Mouse (Mus musculus) lung, postnatal 0 days (tissue): ENCODE data around the gene Rpp14.

Source experiments
- CTCF ChIP-seq: IDR thresholded peaks from 2 replicates; pipeline ENCODE4 v1.5.1; 2016; ENCODE audit warnings: antibody characterized with exemption, mild to moderate bottlenecking
- EP300 ChIP-seq: IDR thresholded peaks from 2 replicates; pipeline ENCODE4 v1.6.1; 2016; ENCODE audit warnings: antibody characterized with exemption, mild to moderate bottlenecking, control low read depth

- no peak for TF ChIP-seq CTCF
- no peak for TF ChIP-seq EP300
Measured at GRCm38 (mm10) chr14:8112036-8112435, 31.9 kb downstream of the Rpp14 start.
